Mouse (Mus musculus): ENCODE measurements around the gene Mitf. TPM values are rescaled to one million over a fixed set of nuclear protein-coding genes. Genes with fewer than 3 reads are reported as not detected.

The Mitf gene
- polyA plus RNA-seq, 1 experiment from 2014 or later, result 2.2 TPM

DNA sequence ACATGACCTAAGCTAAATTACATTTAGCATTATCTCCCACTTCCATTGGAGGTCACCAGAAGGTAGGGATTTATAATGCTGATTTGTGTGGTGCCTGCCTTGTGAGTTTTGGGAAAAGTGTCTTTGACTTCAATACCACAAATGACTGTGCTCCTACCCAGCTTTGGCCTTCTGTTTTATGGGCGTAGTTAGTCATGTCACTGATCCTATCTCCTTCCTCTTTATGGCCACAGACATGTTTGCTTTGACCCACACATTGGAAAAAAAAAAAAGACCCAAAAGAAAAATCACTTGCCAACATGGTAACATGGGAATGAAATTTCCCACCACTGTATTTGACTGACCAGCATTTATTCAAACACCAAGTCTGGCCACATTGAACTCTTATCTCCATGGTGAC, 95.4 kb downstream of the Mitf start:
- no peak overlapping the region for H3K27ac ChIP-seq (replicated peaks; ENCODE audit: low read depth, low read length)
- 93% methylated on average over 1 of the region's 1 CpGs for WGBS

DNA sequence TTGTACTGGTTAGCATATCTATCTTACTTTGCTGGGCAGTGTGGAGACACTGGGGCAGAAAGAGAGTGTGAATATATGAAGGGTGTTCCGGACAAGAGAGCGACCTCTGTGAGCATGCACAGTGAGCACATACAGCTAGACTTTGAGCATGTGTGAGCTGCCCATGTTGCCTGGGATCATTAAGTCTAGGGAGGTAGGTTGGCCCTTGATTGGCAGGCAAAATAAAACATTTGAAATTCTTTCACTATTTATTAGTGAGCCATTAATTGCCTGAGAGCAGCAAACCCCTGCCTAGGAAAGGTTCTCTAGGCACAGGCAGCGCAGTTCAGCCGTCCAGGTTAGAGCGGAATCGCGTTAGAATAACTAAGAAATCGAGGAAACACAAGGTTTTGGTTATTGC, 107.9 kb downstream of the Mitf start:
- no peaks in the 10 kb centered on the region for H3K4me1 ChIP-seq (ENCODE audit: control insufficient read depth, insufficient read depth, low read length)
- no peaks in the 10 kb centered on the region for H3K36me3 ChIP-seq (replicated peaks; ENCODE audit: control insufficient read depth, insufficient read depth, low read depth, low read length)
- no peak overlapping the region for H3K4me2 ChIP-seq (ENCODE audit: low read depth, low read length)
- ATAC-seq (replicated peaks; ENCODE audit: insufficient number of reproducible peaks, low FRiP score, low TSS enrichment, low read depth) (no peak), DNase-seq (ENCODE audit: low spot score) (no peak)
- H3K9ac ChIP-seq (replicated peaks; ENCODE audit: low read length), result no peak overlapping the region
- H3K27me3 ChIP-seq (ENCODE audit: control insufficient read depth, insufficient read depth, low read length), result no peaks in the 10 kb centered on the region
- 90% methylated on average over 8 of the region's 8 CpGs for WGBS
- no peak overlapping the region for H3K27ac ChIP-seq (replicated peaks; ENCODE audit: low read depth, low read length)
- no peaks in the 10 kb centered on the region for H3K9me3 ChIP-seq (replicated peaks; ENCODE audit: control insufficient read depth, low read length)
- no peak overlapping the region for H3K4me3 ChIP-seq (ENCODE audit: low read depth, low read length)

More for the DNA sequence above, 95.4 kb downstream of the Mitf start:
- Histone ChIP-seq H3K9ac (replicated peaks; ENCODE audit: low read length) (no peak overlapping the region), H3K36me3 (replicated peaks; ENCODE audit: control insufficient read depth, insufficient read depth, low read depth, low read length) (no peaks in the 10 kb centered on the region), H3K27me3 (ENCODE audit: control insufficient read depth, insufficient read depth, low read length) (no peaks in the 10 kb centered on the region), H3K9me3 (replicated peaks; ENCODE audit: control insufficient read depth, low read length) (no peaks in the 10 kb centered on the region), H3K4me1 (ENCODE audit: control insufficient read depth, insufficient read depth, low read length) (no peaks in the 10 kb centered on the region), H3K4me3 (ENCODE audit: low read depth, low read length) (no peak overlapping the region), H3K4me2 (ENCODE audit: low read depth, low read length) (no peak overlapping the region)
- no peak for ATAC-seq (replicated peaks; ENCODE audit: insufficient number of reproducible peaks, low FRiP score, low TSS enrichment, low read depth)
- no peak for DNase-seq (ENCODE audit: low spot score)

DNA sequence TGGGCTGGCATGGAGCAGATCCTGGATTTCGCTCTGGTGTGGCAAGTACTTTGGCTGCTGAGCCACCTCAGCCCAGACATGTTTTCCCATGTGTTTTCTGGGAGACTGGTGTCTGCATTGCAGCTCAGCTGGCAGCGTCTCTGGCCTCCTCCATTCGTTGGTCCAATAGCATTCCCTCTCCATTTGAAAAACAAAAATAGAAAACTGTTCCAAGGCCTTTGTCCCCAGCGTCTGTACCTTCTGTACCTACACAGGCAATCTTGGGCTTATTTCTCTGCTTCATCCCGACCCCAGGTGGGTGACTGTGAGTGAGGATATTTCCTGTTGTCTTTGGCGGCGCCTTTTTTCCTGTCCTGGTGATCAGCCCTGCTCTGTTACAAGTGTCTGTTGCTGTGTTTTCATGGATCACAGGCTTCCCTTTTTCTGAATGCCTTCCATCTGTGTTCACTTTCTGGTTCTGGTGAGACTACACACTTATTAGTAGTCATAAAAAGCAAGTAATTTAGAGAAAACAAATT, 109.6 kb downstream of the Mitf start:
- DNase-seq (ENCODE audit: low spot score) (no peak), ATAC-seq (replicated peaks; ENCODE audit: insufficient number of reproducible peaks, low FRiP score, low TSS enrichment, low read depth) (no peak)
- Histone ChIP-seq H3K36me3 (replicated peaks; ENCODE audit: control insufficient read depth, insufficient read depth, low read depth, low read length) (no peaks in the 10 kb centered on the region), H3K27me3 (ENCODE audit: control insufficient read depth, insufficient read depth, low read length) (no peaks in the 10 kb centered on the region), H3K9ac (replicated peaks; ENCODE audit: low read length) (no peak overlapping the region), H3K4me2 (ENCODE audit: low read depth, low read length) (no peak overlapping the region), H3K4me3 (ENCODE audit: low read depth, low read length) (no peak overlapping the region), H3K9me3 (replicated peaks; ENCODE audit: control insufficient read depth, low read length) (no peaks in the 10 kb centered on the region), H3K27ac (replicated peaks; ENCODE audit: low read depth, low read length) (no peak overlapping the region), H3K4me1 (ENCODE audit: control insufficient read depth, insufficient read depth, low read length) (no peaks in the 10 kb centered on the region)
- 69% methylated on average over 7 of the region's 7 CpGs for WGBS

DNA sequence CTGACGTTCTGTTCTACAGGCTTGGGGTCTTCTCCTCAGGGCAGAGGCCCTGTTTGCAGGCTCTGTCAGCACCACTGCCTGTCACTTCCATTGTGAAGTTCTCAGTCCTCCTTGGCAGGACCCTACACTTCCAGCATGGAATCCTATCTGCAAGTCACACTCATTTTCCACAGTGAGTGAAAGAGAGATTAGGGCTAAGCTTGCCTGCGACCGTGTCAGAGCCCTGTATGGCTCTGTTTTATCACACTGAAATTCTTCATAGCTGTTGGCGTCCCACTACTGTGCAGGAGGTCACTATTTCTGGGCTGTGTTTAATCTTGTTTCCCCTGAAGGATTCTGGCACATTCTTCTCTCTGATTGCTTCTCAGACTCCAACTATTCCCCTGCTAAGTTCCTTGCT, 111.2 kb downstream of the Mitf start:
- no peaks in the 10 kb centered on the region for H3K27me3 ChIP-seq (ENCODE audit: control insufficient read depth, insufficient read depth, low read length)
- no peaks in the 10 kb centered on the region for H3K9me3 ChIP-seq (replicated peaks; ENCODE audit: control insufficient read depth, low read length)
- 46% methylated on average over 4 of the region's 4 CpGs for WGBS
- H3K4me2 ChIP-seq (ENCODE audit: low read depth, low read length), result no peak overlapping the region
- no peak overlapping the region for H3K27ac ChIP-seq (replicated peaks; ENCODE audit: low read depth, low read length)
- ATAC-seq (replicated peaks; ENCODE audit: insufficient number of reproducible peaks, low FRiP score, low TSS enrichment, low read depth) (no peak), DNase-seq (ENCODE audit: low spot score) (no peak)
- H3K9ac ChIP-seq (replicated peaks; ENCODE audit: low read length), result no peak overlapping the region
- H3K4me3 ChIP-seq (ENCODE audit: low read depth, low read length), result no peak overlapping the region
- no peaks in the 10 kb centered on the region for H3K36me3 ChIP-seq (replicated peaks; ENCODE audit: control insufficient read depth, insufficient read depth, low read depth, low read length)
- no peaks in the 10 kb centered on the region for H3K4me1 ChIP-seq (ENCODE audit: control insufficient read depth, insufficient read depth, low read length)

DNA sequence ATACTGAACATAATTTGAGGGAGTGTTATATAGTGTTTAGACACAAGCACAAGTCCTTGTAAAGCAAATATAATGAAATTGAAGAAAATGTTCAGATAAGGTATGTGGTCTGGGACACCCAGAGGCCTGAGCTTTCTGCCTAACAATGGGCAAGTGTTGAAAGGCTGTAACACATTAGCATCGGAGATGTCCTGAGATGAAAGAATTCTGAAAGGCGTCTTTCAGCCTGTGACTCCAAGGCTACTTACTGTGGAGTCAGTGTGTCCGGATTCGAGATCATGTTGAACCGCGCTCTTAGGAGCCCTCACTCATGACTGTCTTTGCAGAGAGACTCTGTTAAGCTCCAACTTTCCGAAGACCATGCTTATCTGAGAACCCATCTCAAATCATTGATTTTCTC, 111.6 kb downstream of the Mitf start:
- no peak for ATAC-seq (replicated peaks; ENCODE audit: insufficient number of reproducible peaks, low FRiP score, low TSS enrichment, low read depth)
- H3K9me3 ChIP-seq (replicated peaks; ENCODE audit: control insufficient read depth, low read length), result no peaks in the 10 kb centered on the region
- DNase-seq (ENCODE audit: low spot score), result peak; percentile 12
- H3K9ac ChIP-seq (replicated peaks; ENCODE audit: low read length), result no peak overlapping the region
- no peaks in the 10 kb centered on the region for H3K27me3 ChIP-seq (ENCODE audit: control insufficient read depth, insufficient read depth, low read length)
- H3K36me3 ChIP-seq (replicated peaks; ENCODE audit: control insufficient read depth, insufficient read depth, low read depth, low read length), result no peaks in the 10 kb centered on the region
- H3K4me1 ChIP-seq (ENCODE audit: control insufficient read depth, insufficient read depth, low read length), result no peaks in the 10 kb centered on the region
- no peak overlapping the region for H3K4me2 ChIP-seq (ENCODE audit: low read depth, low read length)
- H3K4me3 ChIP-seq (ENCODE audit: low read depth, low read length), result no peak overlapping the region
- H3K27ac ChIP-seq (replicated peaks; ENCODE audit: low read depth, low read length), result no peak overlapping the region
- WGBS, result 48% methylated on average over 7 of the region's 7 CpGs

DNA sequence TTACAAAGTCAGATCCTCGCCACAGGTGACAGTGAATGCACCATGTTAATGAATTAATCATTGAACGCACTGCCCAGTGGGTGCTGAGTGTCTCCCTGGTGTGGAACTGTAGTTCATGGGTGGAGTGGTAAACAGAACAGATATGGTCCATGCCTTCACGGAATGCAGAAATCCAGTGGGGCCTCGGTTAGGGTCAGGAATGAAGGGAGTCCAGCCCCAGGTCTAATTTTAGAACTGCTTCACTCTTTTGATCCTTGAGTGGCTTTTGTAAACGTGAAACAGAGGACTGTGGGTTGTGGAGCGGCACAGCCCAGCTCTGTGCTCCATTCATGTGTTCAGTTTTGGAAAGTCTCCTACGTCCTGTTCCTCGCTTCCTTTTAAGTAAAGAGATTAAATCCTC, 112.4 kb downstream of the Mitf start:
- H3K9ac ChIP-seq (replicated peaks; ENCODE audit: low read length), result no peak overlapping the region
- no peaks in the 10 kb centered on the region for H3K27me3 ChIP-seq (ENCODE audit: control insufficient read depth, insufficient read depth, low read length)
- no peaks in the 10 kb centered on the region for H3K9me3 ChIP-seq (replicated peaks; ENCODE audit: control insufficient read depth, low read length)
- H3K4me2 ChIP-seq (ENCODE audit: low read depth, low read length), result no peak overlapping the region
- no peaks in the 10 kb centered on the region for H3K4me1 ChIP-seq (ENCODE audit: control insufficient read depth, insufficient read depth, low read length)
- no peak overlapping the region for H3K4me3 ChIP-seq (ENCODE audit: low read depth, low read length)
- WGBS, result 49% methylated on average over 8 of the region's 8 CpGs
- H3K27ac ChIP-seq (replicated peaks; ENCODE audit: low read depth, low read length), result no peak overlapping the region
- no peaks in the 10 kb centered on the region for H3K36me3 ChIP-seq (replicated peaks; ENCODE audit: control insufficient read depth, insufficient read depth, low read depth, low read length)
- ATAC-seq (replicated peaks; ENCODE audit: insufficient number of reproducible peaks, low FRiP score, low TSS enrichment, low read depth), result no peak
- DNase-seq (ENCODE audit: low spot score), result no peak

DNA sequence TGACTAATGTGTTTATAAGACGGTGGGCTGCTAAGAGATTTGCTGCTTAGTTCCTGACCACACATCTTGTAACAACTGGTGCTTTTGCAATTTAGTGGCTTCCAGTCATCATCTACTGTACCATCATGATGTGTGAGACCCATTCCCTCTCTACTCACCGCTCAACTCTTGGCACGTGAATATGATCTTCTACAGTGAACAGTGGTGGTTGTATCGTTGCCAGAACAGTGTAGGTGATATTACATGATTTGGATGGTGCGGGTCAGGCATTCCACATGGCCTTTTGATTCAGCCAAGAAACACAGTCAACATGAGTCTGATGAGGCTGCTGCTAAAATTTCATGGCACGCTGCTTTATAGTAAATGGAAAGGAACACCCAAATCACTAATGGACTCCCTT, 114.7 kb downstream of the Mitf start:
- Histone ChIP-seq H3K4me3 (ENCODE audit: low read depth, low read length) (no peak overlapping the region), H3K9me3 (replicated peaks; ENCODE audit: control insufficient read depth, low read length) (no peaks in the 10 kb centered on the region), H3K27ac (replicated peaks; ENCODE audit: low read depth, low read length) (no peak overlapping the region), H3K9ac (replicated peaks; ENCODE audit: low read length) (no peak overlapping the region), H3K36me3 (replicated peaks; ENCODE audit: control insufficient read depth, insufficient read depth, low read depth, low read length) (no peaks in the 10 kb centered on the region), H3K4me2 (ENCODE audit: low read depth, low read length) (no peak overlapping the region), H3K4me1 (ENCODE audit: control insufficient read depth, insufficient read depth, low read length) (no peaks in the 10 kb centered on the region), H3K27me3 (ENCODE audit: control insufficient read depth, insufficient read depth, low read length) (no peaks in the 10 kb centered on the region)
- 92% methylated on average over 6 of the region's 6 CpGs for WGBS
- DNase-seq (ENCODE audit: low spot score) (no peak), ATAC-seq (replicated peaks; ENCODE audit: insufficient number of reproducible peaks, low FRiP score, low TSS enrichment, low read depth) (no peak)

DNA sequence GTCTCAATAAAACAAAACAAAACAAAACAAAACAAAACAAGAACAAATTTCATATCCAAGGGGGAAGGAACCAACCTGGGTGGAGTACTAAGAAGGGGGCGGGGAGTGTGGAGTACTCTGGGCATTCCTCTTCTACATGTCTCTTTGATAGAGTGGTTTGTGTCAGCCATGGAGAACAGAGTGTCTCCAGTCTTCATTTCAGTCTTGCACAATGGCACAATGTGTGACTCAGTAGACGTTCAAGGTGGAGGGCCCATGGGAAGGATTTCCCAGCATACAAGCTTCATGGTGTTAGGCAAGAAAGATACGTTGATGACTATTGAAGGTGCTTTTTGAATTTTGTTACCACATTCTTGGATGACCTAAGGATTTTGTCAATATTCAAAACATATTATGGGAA, 117.4 kb downstream of the Mitf start:
- DNase-seq (ENCODE audit: low spot score), result no peak
- Histone ChIP-seq H3K27ac (replicated peaks; ENCODE audit: low read depth, low read length) (no peak overlapping the region), H3K4me3 (ENCODE audit: low read depth, low read length) (no peak overlapping the region), H3K27me3 (ENCODE audit: control insufficient read depth, insufficient read depth, low read length) (no peaks in the 10 kb centered on the region), H3K9ac (replicated peaks; ENCODE audit: low read length) (no peak overlapping the region), H3K4me2 (ENCODE audit: low read depth, low read length) (no peak overlapping the region), H3K4me1 (ENCODE audit: control insufficient read depth, insufficient read depth, low read length) (no peaks in the 10 kb centered on the region), H3K9me3 (replicated peaks; ENCODE audit: control insufficient read depth, low read length) (no peaks in the 10 kb centered on the region), H3K36me3 (replicated peaks; ENCODE audit: control insufficient read depth, insufficient read depth, low read depth, low read length) (no peaks in the 10 kb centered on the region)
- WGBS, result 84% methylated on average over 3 of the region's 3 CpGs
- no peak for ATAC-seq (replicated peaks; ENCODE audit: insufficient number of reproducible peaks, low FRiP score, low TSS enrichment, low read depth)
